Mouse (Mus musculus) forebrain, embryonic 16.5 days (tissue): ENCODE measurements around the gene Rgs8. TPM values are rescaled to one million over a fixed set of nuclear protein-coding genes. Genes with fewer than 3 reads are reported as not detected.

Experiments used
- ATAC-seq: fragments of 200-750 bp; cut with Nextera tagmentation; 2 replicates; pipeline ENCODE4 v1.8.0; 2017; ENCODE audit warnings: mild to moderate bottlenecking, moderate library complexity
- H3K27ac ChIP-seq: fragments of 300-500 bp; sonication (generic); 2 replicates; pipeline ENCODE4 v1.5.1; 2014; ENCODE audit warnings: low read length, control low read depth
- H3K27me3 ChIP-seq: fragments of 300-500 bp; sonication (generic); replicated peaks from 2 replicates; pipeline ENCODE4 v1.6.1; 2014; ENCODE audit warnings: low read length; ENCODE audit not compliant: control insufficient read depth, insufficient read depth
- H3K36me3 ChIP-seq: fragments of 300-500 bp; sonication (generic); 2 replicates; pipeline ENCODE4 v1.6.1; 2014; ENCODE audit not compliant: control insufficient read depth, insufficient read depth
- H3K4me1 ChIP-seq: fragments of 300-500 bp; sonication (generic); replicated peaks from 2 replicates; pipeline ENCODE4 v1.6.1; 2014; ENCODE audit warnings: low read length; ENCODE audit not compliant: control insufficient read depth, insufficient read depth
- H3K4me2 ChIP-seq: fragments of 300-500 bp; sonication (generic); 2 replicates; pipeline ENCODE4 v1.6.1; 2014; ENCODE audit warnings: mild to moderate bottlenecking, low read length, control low read depth
- H3K4me3 ChIP-seq: fragments of 300-500 bp; sonication (generic); replicated peaks from 2 replicates; pipeline ENCODE4 v1.5.1; 2014; ENCODE audit warnings: mild to moderate bottlenecking, low read length, control low read depth
- H3K9ac ChIP-seq: fragments of 300-500 bp; sonication (generic); replicated peaks from 2 replicates; pipeline ENCODE4 v1.6.1; 2014; ENCODE audit warnings: low read depth, low read length, control low read depth
- H3K9me3 ChIP-seq: fragments of 300-500 bp; sonication (generic); 2 replicates; pipeline ENCODE4 v1.6.1; 2016; ENCODE audit warnings: low read length; ENCODE audit not compliant: control insufficient read depth
- WGBS: fragments of 180-500 bp; shearing (Covaris S2); extraction: QIAGEN DNeasy Blood & Tissue Kit; methylation state at CpG from one replicate; pipeline ENCODE4 v1.1.7; 2014; 5-methylcytosine and 5-hydroxymethylcytosine counted together
- polyA plus RNA-seq: library from polyadenylated mRNA; unstranded; fragments of >200 nt; fragmentation: Nextera tagmentation; extraction: Ambion mirVana; gene quantifications from 2 replicates; pipeline ENCODE4 v1.2.1, GENCODE M21; 2015

Gene Rgs8
- polyA plus RNA-seq, 1 experiment from 2014 or later: 22.4 TPM

- Histone ChIP-seq H3K27me3 (no peaks in the 10 kb centered on the region), H3K4me1 (peaks cover 37% of the 10 kb centered on the region), H3K27ac (no peak overlapping the region; the same call in 1 of the 2 replicates), H3K4me3 (peak overlapping the region; percentile 53), H3K4me2 (peak overlapping the region; percentile 70), H3K9me3 (no peaks in the 10 kb centered on the region), H3K9ac (peak overlapping the region; percentile 56), H3K36me3 (no peaks in the 10 kb centered on the region)
- WGBS: 44% methylated on average over 18 of the region's 18 CpGs
- no peak for ATAC-seq
Measured at GRCm38 (mm10) chr1:153741551-153742316, 88.9 kb downstream of the Rgs8 start.

- no peak overlapping the region for H3K9ac ChIP-seq
- ATAC-seq: no peak
- H3K4me1 ChIP-seq: peaks cover 40% of the 10 kb centered on the region
Measured at GRCm38 (mm10) chr1:153742374-153743155, 89.7 kb downstream of the Rgs8 start.

GRCm38 (mm10) chr1:153746119-153746670 is 93.4 kb downstream of the Rgs8 start:
- H3K4me1 ChIP-seq: peaks cover 51% of the 10 kb centered on the region
- H3K27ac ChIP-seq: no peak overlapping the region
- WGBS: 68% methylated on average over 14 of the region's 14 CpGs
- H3K4me2 ChIP-seq: no peak overlapping the region
- H3K9ac ChIP-seq: peak overlapping the region; percentile 9; the same call in 1 of the 2 replicates
- H3K27me3 ChIP-seq: no peaks in the 10 kb centered on the region
- no peaks in the 10 kb centered on the region for H3K9me3 ChIP-seq
- no peaks in the 10 kb centered on the region for H3K36me3 ChIP-seq
- ATAC-seq: no peak; the same call in 1 of the 2 replicates
- no peak overlapping the region for H3K4me3 ChIP-seq

More at GRCm38 (mm10) chr1:153742374-153743155, 89.7 kb downstream of the Rgs8 start:
- H3K4me2 ChIP-seq: peak overlapping the region; percentile 70
- no peaks in the 10 kb centered on the region for H3K9me3 ChIP-seq
- no peaks in the 10 kb centered on the region for H3K36me3 ChIP-seq
- peak overlapping the region; percentile 53 for H3K4me3 ChIP-seq
- H3K27me3 ChIP-seq: no peaks in the 10 kb centered on the region
- 53% methylated on average over 11 of the region's 11 CpGs for WGBS
- H3K27ac ChIP-seq: no peak overlapping the region

GRCm38 (mm10) chr1:153746728-153747127 is 93.9 kb downstream of the Rgs8 start:
- ATAC-seq: no peak
- Histone ChIP-seq H3K9me3 (no peaks in the 10 kb centered on the region), H3K4me3 (no peak overlapping the region), H3K4me2 (no peak overlapping the region), H3K4me1 (peaks cover 49% of the 10 kb centered on the region), H3K27me3 (no peaks in the 10 kb centered on the region), H3K36me3 (no peaks in the 10 kb centered on the region), H3K9ac (no peak overlapping the region; the same call in 1 of the 2 replicates), H3K27ac (no peak overlapping the region)
- WGBS: 3% methylated on average over 12 of the region's 12 CpGs

- peak; percentile 5; the same call in 1 of the 2 replicates for ATAC-seq
- Histone ChIP-seq H3K27me3 (no peaks in the 10 kb centered on the region), H3K27ac (peak overlapping the region; percentile 46), H3K36me3 (no peaks in the 10 kb centered on the region), H3K4me2 (peak overlapping the region; percentile 24), H3K4me1 (peaks cover 49% of the 10 kb centered on the region), H3K4me3 (no peak overlapping the region), H3K9me3 (no peaks in the 10 kb centered on the region), H3K9ac (no peak overlapping the region; the same call in 1 of the 2 replicates)
- 50% methylated on average over 12 of the region's 12 CpGs for WGBS
Measured at GRCm38 (mm10) chr1:153747861-153748530, 95.2 kb downstream of the Rgs8 start.

- 0 out of 2 replicates have a peak, but pooled peaks have one; percentile 3 for ATAC-seq
- 4% methylated on average over 1 of the region's 1 CpGs for WGBS
- Histone ChIP-seq H3K9me3 (no peaks in the 10 kb centered on the region), H3K4me2 (peak overlapping the region; percentile 71), H3K4me1 (peaks cover 48% of the 10 kb centered on the region), H3K4me3 (no peak overlapping the region), H3K9ac (no peak overlapping the region), H3K36me3 (no peaks in the 10 kb centered on the region), H3K27me3 (no peaks in the 10 kb centered on the region), H3K27ac (peak overlapping the region; percentile 46; the same call in 1 of the 2 replicates)
Measured at GRCm38 (mm10) chr1:153748549-153748948, 95.7 kb downstream of the Rgs8 start.

GRCm38 (mm10) chr1:153749211-153749801 is 96.5 kb downstream of the Rgs8 start, which contains the start of gene Rnasel:
TSS of gene Rnasel (plus strand) at chr1:153749426.
- H3K27ac ChIP-seq: peak within 1 kb of the TSS; percentile 86
- H3K4me3 ChIP-seq: peak within 1 kb of the TSS; percentile 53
- peaks cover 47% of the 10 kb centered on the region for H3K4me1 ChIP-seq
- peak; percentile 75 for ATAC-seq
- 3% methylated on average over 18 of the region's 18 CpGs for WGBS
- H3K4me2 ChIP-seq: peak within 1 kb of the TSS; percentile 71
- no peaks in the 10 kb centered on the region for H3K9me3 ChIP-seq
- no peaks in the 10 kb centered on the region for H3K36me3 ChIP-seq
- H3K27me3 ChIP-seq: no peaks in the 10 kb centered on the region
- peak within 1 kb of the TSS; percentile 76 for H3K9ac ChIP-seq
